Mouse (Mus musculus) thymus, postnatal 14 days (tissue): Measurements from ENCODE around the gene Snx33.

ENCODE experiments used
- DNase-seq: peaks from one replicate; pipeline ENCODE4 v3.0.0; 2021

The Snx33 gene

GRCm38 (mm10) chr9:56889817-56890216 is 38.4 kb downstream of the Snx33 start:
- DNase-seq = peak; percentile 77

DNA sequence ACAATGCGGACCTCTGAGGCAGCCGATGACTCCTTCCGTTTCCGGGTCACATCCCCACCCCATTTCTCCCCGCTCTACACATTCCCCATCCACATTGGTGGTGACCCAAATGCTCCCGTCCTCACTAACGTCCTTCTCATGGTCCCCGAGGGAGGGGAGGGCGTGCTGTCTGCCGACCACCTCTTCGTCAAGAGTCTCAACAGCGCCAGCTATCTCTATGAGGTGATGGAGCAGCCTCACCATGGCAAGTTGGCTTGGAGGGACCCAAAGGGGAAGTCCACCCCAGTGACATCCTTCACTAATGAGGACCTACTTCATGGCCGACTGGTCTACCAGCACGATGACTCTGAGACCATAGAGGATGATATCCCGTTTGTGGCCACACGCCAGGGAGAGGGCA is 40.6 kb downstream of the Snx33 start:
- no peak for DNase-seq

GRCm38 (mm10) chr9:56886601-56887000 is 41.6 kb downstream of the Snx33 start:
- no peak for DNase-seq

DNA sequence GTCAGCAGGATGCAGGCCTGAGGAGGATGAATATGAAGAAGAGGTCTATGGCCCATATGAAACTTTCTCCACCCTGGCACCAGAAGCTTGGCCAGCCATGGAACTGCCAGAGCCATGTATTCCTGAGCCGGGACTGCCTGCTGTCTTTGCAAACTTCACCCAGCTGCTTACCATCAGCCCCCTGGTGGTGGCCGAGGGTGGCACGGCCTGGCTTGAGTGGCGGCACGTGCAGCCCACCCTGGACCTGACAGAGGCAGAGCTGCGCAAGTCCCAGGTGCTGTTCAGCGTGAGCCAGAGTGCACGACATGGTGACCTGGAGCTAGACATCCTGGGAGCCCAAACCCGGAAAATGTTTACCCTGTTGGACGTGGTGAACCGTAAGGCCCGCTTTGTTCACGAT is 42.1 kb downstream of the Snx33 start:
- peak; percentile 49 for DNase-seq

DNA sequence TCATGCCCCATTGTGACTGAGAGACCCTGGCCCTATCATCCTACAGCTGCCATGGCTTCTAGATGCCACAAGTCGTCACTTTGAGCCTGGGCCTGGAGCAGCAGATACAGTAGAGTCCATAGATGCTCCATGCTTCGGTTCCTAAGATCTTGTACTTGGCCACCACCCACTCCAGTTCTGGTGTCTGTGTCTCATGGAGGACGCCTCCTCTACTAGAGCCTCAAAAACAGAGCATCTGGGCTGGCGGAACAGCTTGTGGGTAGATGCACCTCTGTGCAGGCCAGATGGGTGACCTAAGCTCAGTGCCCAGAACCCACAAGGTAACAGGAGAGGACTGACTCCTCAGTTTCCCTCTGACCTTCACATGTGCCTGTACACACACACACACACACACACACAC is 43.8 kb downstream of the Snx33 start:
- DNase-seq = no peak

GRCm38 (mm10) chr9:56883470-56883869 is 44.7 kb downstream of the Snx33 start:
- DNase-seq = no peak

DNA sequence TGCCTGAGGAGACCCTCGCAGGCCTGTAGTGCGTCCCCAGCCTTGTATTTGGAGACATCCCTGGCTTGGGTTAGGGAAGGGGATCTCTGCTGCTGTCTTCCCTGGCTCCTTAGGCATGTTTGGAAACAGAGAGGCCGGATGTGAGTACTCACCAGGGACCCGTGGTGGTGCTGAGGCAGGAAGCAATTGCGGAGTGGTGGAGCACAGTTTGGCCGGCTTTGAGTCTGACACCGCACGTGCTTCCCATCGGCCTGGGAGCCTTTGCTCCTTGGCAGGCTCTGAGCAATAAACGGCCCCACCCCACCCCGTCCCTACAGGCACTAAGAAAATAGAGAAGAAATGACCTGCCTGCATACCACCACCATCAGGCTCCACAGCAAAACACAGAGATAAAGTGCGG is 45.4 kb downstream of the Snx33 start:
- DNase-seq = no peak

- no peak for DNase-seq
Measured at GRCm38 (mm10) chr9:56882283-56882682, 45.9 kb downstream of the Snx33 start.

DNA sequence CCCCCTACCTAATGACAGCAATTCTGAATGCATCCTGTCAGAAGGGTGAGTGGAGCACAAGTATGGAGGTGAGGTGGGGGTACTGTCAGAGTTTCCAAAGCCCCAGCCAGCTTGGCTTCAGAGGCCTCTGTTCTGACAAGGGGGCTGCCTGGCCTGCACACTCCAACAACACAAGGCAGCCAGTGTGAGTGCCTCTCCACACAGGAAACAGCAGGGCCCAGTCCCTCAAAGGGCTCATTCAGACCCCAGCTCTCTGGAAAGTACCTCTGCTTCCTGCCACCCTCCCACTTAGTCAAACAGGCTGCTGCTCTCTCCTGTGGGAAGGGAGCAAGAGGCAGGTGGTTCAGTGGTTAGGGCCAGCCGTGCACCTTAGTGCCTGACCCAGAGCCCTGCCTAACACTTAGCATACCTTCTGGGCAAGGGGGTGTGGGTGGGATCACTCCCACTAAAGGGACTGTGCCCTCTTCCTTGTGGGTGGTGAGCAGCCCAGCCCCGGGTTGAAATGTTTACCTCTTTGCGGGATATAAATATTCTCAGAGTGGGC is 46.6 kb downstream of the Snx33 start:
- no peak for DNase-seq

DNA sequence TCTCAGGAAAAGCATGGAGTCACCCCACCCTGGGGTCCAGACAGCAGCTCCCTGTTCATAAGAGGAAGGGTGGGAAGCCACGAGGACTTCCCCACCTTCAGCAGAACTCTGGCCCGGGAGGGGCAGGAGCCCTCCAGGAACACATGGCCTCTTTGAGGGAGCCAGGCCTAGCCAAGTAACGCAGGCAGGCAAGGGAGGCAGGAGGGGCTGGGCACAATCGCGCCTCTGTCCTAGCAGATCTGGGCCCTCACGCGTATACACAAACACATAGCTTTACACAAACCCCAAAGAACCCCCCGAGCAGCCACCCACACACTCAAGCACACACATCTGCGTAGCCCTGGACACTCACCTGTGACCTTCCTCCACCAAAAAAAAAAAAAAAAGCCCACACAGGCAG is 47.4 kb downstream of the Snx33 start:
- no peak for DNase-seq

- no peak for DNase-seq
Measured at GRCm38 (mm10) chr9:56877284-56877683, 50.9 kb downstream of the Snx33 start.

DNA sequence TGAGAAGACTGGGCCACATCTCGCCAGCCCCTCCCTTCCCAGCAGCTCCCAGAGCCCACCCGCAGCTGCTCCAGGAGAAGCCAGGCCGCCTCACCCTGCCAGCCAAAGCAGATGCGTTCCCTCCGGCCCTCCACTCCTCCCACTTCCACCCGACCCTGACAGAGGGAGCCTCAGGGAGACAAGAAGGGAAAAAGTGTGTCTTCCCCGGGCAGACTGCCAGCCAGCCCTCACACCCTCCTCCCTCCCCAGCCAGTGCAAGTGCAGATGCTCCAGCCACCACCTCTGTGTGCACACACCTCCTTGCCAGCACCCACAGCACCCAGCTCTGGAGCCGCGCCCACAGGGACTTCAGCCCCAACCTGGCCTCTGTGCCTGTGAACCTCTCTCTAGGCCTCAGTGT is 51.4 kb downstream of the Snx33 start:
- no peak for DNase-seq

DNA sequence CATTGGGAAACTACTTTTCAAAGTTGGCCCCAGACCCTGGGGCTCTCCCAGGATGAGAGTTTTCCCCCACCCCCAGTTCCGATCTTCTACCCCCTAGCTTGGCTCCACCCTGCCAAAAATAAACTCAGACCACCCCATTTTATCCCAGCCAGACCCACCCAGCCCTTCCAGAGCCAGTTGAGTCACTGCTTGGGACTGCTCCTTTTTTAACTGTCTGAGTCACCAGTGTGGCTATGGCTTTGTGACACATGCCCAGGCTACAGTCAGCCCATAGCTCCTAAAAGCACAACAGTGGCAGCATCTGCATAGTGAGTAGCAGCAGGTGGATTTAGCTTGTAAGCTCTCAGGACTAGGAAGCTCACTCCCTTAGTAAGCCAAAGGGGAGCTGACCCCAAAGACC is 55.1 kb downstream of the Snx33 start:
- DNase-seq = no peak

DNA sequence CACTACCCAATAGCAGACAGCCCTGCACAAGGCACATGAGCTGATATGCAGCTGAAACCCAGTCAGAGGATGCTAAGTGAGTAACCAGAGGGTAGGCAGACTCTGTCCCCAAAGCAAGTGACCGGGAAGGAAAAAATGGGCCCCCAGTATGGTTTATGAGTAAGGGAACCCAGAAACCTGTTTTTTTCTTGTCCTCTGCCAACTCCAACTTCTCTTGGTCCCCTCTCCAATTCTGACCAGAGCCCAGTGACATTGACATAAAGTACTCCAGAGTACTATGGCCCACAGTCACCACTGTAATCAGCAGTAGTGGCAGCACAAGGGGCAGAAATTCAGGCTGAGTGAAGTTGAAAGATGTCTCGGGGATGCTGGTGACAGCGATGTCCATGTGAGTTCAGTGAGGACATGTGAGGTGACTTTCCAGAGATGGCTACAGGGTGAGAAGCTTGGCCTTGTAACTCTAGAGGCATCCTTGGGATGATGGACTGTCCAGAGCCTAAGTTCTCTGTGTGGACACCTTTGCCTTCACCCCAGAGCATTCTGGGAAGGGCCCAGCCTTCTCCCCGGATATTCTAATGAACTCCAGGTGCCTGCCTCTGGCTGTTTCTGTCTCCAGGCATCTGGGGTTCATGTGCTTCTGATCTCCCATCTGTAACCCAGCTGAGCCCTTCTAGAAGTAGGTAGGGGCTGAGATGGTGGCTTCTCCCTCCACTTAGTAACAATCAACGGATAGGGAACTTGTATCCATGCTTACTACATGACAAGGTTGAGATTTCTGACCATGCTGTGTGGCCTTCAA is 55.9 kb downstream of the Snx33 start:
- DNase-seq = no peak

DNA sequence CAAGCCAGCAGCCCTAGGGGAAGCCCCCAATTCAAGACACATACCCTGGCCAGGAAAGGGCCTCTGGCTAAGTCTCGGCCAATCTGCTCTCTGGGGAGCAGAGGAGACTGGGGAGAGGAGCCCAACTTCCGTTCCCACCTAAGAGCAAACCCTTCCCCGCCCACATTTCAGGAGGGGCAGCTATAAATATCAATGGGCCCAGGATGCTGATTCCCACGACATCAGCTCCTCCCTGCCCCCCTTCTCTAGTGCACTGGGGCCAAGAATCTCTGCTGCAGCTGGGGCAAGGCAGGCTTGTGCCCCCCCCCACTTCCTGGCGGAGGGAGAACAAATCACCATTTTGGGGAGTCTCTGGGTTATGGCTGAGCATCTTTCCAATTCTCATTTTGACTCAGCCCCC is 57.0 kb downstream of the Snx33 start:
- no peak for DNase-seq

GRCm38 (mm10) chr9:56870778-56871177 is 57.4 kb downstream of the Snx33 start:
- no peak for DNase-seq

DNA sequence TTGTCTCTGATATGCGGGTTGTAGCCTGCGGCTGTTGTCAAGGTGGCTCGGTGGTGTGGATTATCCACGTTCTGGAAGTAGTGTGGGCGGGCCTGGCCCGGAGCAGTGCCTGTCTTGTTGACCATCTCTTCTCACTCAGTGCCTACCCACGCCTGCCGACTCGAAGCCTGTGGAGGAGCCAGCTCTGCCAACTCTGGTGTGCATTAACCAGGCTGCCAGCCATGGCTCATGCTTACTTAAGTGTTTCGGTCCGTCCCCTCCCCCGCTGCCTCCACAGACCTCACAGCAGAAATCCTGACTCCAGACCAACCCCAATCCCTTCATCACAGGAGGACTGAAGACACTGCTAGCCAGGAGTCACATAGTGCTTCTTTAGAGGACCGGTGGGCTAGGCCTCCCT is 58.6 kb downstream of the Snx33 start:
- DNase-seq = no peak

- DNase-seq = no peak
Measured at GRCm38 (mm10) chr9:56868292-56868691, 59.9 kb downstream of the Snx33 start.
